Mouse (Mus musculus) cortical plate, adult 2 months (tissue): ENCODE measurements around the gene Acot7.

ENCODE experiments used
- CTCF ChIP-seq: fragments of 200-500 bp; IDR thresholded peaks from 2 replicates; pipeline ENCODE4 v1.5.1; 2011; ENCODE audit warnings: mild to moderate bottlenecking, control low read depth, low read length; ENCODE audit not compliant: insufficient read depth; ENCODE audit errors: extremely low read depth
- POLR2A ChIP-seq: fragments of 200-500 bp; IDR thresholded peaks from 2 replicates; pipeline ENCODE4 v1.6.1; 2011; ENCODE audit warnings: mild to moderate bottlenecking, low read length, control low read depth; ENCODE audit not compliant: insufficient read depth; ENCODE audit errors: extremely low read depth

- TF ChIP-seq CTCF (no peak), POLR2A (no peak)
These were observed 49.1 kb downstream of the Acot7 start for GRCm38 (mm10) chr4:152226901-152227486.
